Mouse (Mus musculus) brown adipose tissue, adult 24 weeks (tissue): ENCODE results near the gene Zfp280d. TPM values are rescaled to one million over a fixed set of nuclear protein-coding genes. Genes with fewer than 3 reads are reported as not detected.

Experiments
- H3K27ac ChIP-seq: fragments of 200-500 bp; replicated peaks from 2 replicates; pipeline ENCODE4 v1.5.1; 2012; ENCODE audit warnings: low read depth, mild to moderate bottlenecking, low read length
- H3K4me1 ChIP-seq: fragments of 200-500 bp; 2 replicates; pipeline ENCODE4 v1.6.1; 2012; ENCODE audit warnings: low read length, mixed read lengths; ENCODE audit not compliant: control insufficient read depth, insufficient read depth, insufficient read length
- H3K4me3 ChIP-seq: fragments of 200-500 bp; 2 replicates; pipeline ENCODE4 v1.5.1; 2012; ENCODE audit warnings: low read depth, mild to moderate bottlenecking, low read length, moderate library complexity; ENCODE audit not compliant: insufficient read depth
- polyA plus RNA-seq: library from polyadenylated mRNA; stranded (reverse); fragments of >200 nt; gene quantifications from 2 replicates; pipeline ENCODE4 v1.2.4, GENCODE M21; 2012; ENCODE audit not compliant: missing spikeins, insufficient read depth, insufficient read length

Zfp280d gene
- 9.1 and 10.6 TPM in 2 replicates for polyA plus RNA-seq

DNA sequence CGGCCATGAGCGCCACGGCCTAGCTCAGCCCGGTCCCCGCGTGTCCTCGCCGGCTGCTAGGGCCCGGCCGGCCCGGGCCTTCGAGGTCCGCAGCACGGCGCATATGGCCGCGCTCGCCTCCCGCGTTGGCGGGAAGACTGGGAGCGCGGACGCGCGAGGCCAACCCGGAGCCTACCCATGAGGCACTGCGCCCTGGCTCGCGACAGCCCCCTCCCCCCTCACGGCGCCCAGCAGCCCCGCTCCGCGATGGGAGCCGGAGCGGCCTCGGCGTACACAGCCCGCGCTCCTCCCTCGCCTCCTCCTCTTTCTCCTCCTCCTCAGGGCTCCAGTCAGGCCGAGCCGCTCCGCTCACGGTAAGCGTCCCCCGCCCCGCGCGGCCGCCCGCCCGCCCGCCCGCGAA lies at the start of gene Zfp280d:
Zfp280d (plus strand) TSS at position 184 of the 400 bp plus-strand sequence.
- Histone ChIP-seq H3K4me3 (peak within 1 kb of the TSS; percentile 99), H3K4me1 (peaks cover 3% of the 10 kb centered on the region), H3K27ac (peak within 1 kb of the TSS; percentile 92)

- Histone ChIP-seq H3K4me1 (no peaks in the 10 kb centered on the region), H3K4me3 (no peak overlapping the region), H3K27ac (no peak overlapping the region)
These were observed 48.1 kb upstream of the Zfp280d start for GRCm38 (mm10) chr9:72226536-72226935.

GRCm38 (mm10) chr9:72252656-72253055 lies 22.0 kb upstream of the Zfp280d start:
- no peak overlapping the region for H3K4me3 ChIP-seq
- no peak overlapping the region for H3K27ac ChIP-seq
- H3K4me1 ChIP-seq: no peaks in the 10 kb centered on the region

- no peak overlapping the region for H3K4me3 ChIP-seq
- H3K4me1 ChIP-seq: no peaks in the 10 kb centered on the region
- H3K27ac ChIP-seq: no peak overlapping the region
These were observed 19.4 kb upstream of the Zfp280d start for GRCm38 (mm10) chr9:72255227-72255626.

DNA sequence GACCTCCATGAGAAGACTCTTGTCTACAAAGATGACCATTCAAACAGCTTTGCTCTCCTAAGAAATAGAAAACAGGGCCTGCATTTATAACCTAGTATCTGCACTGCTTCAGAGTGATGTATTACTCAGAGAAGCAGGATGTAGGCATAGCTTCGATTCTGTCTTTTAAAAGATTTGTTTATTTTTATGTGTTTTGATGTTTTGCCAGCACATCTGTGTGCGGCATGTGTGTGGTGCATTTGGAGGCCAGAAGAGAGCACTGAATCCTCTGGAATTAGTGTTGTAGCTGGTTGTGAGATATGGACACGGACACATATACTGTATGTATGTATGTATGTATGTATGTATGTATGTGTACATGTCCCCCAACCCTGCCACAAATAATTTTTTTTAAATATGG lies 18.0 kb upstream of the Zfp280d start:
- Histone ChIP-seq H3K4me1 (no peaks in the 10 kb centered on the region), H3K27ac (no peak overlapping the region), H3K4me3 (no peak overlapping the region)

GRCm38 (mm10) chr9:72260337-72260736 lies 14.3 kb upstream of the Zfp280d start:
- Histone ChIP-seq H3K4me1 (no peaks in the 10 kb centered on the region), H3K4me3 (no peak overlapping the region), H3K27ac (no peak overlapping the region)

DNA sequence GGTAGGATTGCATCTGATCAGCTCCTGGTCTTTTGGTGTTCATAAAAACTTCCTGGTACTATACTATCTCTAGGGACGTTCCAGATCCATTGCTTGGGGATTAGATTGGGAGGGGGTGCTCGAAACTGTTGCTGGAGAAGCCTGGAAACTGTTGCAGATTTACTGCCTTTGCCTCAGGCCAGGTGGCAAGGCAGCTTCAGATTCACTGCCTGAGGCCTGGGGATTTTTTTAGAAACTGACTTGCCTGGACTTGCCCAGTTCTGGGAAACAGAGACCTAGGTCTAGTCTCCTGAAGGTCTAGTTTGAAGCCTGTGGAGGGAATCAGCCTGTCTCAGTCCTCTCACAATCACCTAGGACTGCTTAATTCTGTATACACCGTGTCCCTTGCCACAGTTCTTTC lies 9.8 kb upstream of the Zfp280d start:
- no peak overlapping the region for H3K4me3 ChIP-seq
- H3K27ac ChIP-seq: no peak overlapping the region
- H3K4me1 ChIP-seq: no peaks in the 10 kb centered on the region

DNA sequence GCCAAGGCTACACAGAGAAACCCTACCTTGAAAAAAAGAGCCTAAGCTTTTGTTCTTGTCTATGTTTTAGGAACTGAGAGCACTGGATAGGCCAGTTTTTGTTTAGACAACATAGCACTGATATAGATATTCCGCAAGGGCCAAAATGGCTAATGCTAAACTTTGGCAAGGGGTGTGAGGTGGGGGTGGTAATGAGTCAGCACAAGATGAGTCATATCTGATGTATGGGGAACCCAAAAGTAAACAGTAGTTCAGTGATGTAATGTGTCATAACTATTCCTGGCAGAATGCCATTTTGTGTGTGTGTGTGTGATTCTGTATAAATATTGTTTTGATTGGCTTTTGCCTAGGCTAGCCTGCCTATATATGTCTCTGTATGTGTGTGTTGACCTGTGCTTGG lies 4.5 kb upstream of the Zfp280d start:
- Histone ChIP-seq H3K4me1 (no peaks in the 10 kb centered on the region), H3K4me3 (no peak overlapping the region), H3K27ac (no peak overlapping the region)

DNA sequence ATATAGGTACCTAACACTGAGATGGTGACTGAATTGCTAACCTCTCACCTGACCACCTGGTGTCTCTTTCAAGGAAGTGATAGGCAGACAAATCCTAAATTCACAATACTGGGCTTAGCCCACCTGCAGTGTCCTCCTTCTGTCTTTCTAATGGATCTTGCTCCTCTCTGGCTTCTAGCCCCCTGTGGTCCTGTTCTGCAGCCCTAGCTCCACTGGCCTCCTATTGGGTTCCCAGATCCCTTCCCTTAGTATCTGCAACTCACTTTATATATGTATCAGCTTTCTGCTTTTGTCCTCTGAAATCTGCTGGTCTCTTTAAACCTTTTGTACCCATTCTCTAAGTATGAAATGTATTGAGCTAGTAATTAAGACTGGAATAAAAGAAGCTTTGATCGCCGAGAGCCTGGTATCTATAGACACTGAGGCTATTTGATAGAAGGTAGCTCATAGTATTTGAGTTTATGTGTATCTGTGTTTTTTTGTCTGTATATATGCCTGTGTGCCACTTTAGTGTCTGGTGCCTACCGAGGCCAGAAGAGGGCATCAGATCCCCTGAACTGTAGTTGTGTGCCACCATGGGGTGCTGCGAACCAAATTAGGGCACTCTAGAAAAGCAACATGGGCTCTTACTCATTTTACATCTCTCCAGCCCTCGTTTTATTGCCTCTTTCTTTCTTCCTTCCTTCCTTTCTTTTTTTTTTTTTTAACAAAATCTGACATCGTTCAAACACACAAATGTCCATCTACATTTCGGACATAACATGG lies 832 bp upstream of the Zfp280d start:
- H3K27ac ChIP-seq: no peak overlapping the region

DNA sequence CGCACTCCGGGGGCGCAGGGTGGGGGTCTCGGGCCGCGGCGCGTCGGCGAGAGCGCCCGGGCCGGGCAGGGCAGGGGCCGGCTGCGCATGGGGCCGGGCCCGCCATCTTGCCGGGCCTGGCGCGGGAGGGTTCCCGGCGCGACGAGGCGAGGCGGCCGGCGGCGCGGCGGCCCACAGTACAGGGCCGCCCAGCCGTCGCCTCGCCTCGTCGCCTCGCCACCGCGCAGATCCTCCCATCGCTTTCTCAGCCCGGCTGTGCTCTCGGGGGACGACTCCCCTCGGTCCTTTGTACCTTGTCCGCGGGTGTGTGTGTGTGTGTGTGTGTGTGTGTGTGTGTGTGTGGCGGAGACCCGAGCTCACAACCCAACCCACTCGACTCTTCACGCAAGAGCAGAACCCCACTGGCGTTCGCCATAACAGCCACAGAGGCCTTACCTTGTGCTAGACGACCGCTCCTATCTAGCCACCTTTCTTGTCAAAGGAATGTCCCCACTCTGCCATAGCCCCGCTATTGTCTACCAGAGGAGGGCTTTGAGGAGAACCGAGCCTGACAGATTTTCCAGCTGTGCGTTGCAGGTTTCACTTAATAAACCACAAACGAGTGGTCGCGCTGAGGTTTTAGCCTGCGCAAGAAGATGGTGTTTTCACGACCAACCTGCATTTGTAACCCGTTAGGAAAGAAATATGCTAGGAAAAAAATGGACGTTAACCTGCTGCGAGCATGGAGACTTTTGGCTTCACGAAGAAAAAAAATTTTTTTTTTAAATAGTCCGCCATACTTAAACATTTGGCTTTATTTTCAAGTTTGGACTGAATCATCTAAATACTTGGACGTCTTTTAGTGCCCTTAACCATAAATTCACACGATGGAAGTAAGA lies 680 bp downstream of the Zfp280d start:
- peak overlapping the region; percentile 99 for H3K4me3 ChIP-seq
- H3K4me1 ChIP-seq: peaks cover 3% of the 10 kb centered on the region
- peak overlapping the region; percentile 92 for H3K27ac ChIP-seq

More for the DNA sequence above, 832 bp upstream of the Zfp280d start:
- Histone ChIP-seq H3K4me3 (no peak overlapping the region), H3K4me1 (peaks cover 3% of the 10 kb centered on the region)

GRCm38 (mm10) chr9:72275979-72276500 lies 1.4 kb downstream of the Zfp280d start:
- peaks cover 3% of the 10 kb centered on the region for H3K4me1 ChIP-seq
- H3K4me3 ChIP-seq: peak overlapping the region; percentile 99
- H3K27ac ChIP-seq: no peak overlapping the region; the same call in 1 of the 2 replicates

DNA sequence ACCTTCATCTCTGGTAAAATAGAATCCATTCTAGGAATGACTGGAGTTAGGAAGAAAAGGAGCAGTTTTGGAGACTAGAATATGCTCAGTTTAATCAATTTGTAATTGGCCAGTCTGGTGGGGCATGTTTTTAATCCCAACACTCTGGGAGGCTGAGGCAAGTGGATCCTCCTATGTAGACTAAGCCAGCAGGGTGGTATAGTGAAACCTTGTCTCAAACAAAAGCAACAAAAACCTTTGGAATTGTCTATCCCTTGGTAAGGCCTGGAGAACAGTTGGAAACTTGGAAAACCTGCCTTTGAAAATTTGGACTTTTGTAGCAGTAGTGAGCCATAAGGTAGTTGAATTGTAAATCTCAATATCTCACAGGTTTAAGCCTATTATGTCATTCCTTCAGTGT lies 2.3 kb downstream of the Zfp280d start:
- Histone ChIP-seq H3K27ac (no peak overlapping the region), H3K4me3 (no peak overlapping the region), H3K4me1 (peaks cover 3% of the 10 kb centered on the region)

DNA sequence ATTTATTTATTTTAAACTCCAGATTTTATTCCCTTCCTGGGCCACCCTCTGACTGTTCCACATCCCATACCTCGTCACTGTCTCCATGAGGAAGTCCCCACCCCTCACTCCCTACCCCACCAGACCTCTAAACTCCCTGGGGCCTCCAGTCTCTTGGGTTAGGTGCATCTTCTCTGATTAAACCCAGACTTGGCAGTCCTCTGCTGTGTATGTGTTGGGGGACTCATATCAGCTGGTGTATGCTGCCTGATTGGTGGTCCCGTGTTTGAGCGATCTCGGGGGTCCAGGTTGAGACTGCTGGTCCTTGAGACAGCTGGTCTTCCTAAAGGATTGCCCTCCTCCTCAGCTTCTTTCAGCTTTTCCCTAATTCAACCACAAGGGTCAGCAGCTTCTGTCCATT lies 5.3 kb downstream of the Zfp280d start:
- H3K4me3 ChIP-seq: no peak overlapping the region
- no peak overlapping the region for H3K27ac ChIP-seq
- H3K4me1 ChIP-seq: peaks cover 3% of the 10 kb centered on the region

DNA sequence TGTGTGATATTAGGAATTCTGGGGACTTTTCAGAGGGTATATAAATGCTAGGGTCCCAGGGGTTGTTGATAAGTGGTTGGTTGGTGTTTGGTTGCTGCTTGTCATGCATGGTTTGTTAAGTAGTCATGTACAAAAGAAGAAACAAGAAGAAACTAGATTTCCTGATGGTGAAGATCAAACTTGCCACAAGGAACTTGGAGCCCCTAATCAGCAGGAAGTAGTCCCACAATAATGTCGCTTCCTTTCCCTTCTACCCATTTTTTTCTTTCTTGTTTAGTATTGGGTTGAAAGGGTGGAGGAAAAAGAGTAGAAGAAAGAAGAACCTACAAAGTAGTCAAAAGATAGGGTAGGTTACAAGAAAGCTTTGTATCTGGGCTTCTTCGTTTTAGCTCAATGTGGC lies 13.0 kb downstream of the Zfp280d start:
- Histone ChIP-seq H3K4me1 (peaks cover 3% of the 10 kb centered on the region; the same call in 1 of the 2 replicates), H3K4me3 (no peak overlapping the region), H3K27ac (no peak overlapping the region)

DNA sequence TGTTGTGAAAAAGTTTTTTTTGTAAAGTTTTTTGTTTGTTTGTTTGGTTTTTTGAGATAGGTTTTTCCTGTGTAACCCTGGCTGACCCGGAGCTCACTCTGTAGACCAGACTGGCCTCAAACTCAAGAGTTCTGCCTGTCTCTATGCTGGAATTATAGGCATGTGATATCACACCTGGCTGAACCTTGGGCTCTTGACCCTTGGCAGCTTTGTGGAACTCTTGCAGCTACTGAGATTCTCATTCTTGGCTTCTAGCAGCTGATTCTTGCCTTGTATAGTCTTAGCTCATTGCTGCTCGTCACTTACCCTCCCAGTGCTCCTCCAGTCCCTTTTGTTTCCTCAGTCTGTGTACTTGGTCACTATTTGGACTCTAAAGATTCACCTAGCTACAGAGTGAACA lies 13.6 kb downstream of the Zfp280d start:
- H3K4me1 ChIP-seq: peaks cover 3% of the 10 kb centered on the region; the same call in 1 of the 2 replicates
- H3K4me3 ChIP-seq: no peak overlapping the region
- H3K27ac ChIP-seq: no peak overlapping the region
